Mouse (Mus musculus) cerebellum, adult 2 months (tissue): ENCODE data around the gene Olfr283.

Source experiments
- CTCF ChIP-seq: fragments of 200-500 bp; IDR thresholded peaks from 2 replicates; pipeline ENCODE4 v1.5.1; 2011; ENCODE audit warnings: low read depth, mild to moderate bottlenecking, control low read depth, low read length, moderate library complexity, borderline replicate concordance; ENCODE audit not compliant: insufficient read depth
- POLR2A ChIP-seq: fragments of 200-500 bp; IDR thresholded peaks from 2 replicates; pipeline ENCODE4 v1.6.1; 2011; ENCODE audit warnings: low read length, control low read depth, borderline replicate concordance; ENCODE audit not compliant: insufficient read depth

DNA sequence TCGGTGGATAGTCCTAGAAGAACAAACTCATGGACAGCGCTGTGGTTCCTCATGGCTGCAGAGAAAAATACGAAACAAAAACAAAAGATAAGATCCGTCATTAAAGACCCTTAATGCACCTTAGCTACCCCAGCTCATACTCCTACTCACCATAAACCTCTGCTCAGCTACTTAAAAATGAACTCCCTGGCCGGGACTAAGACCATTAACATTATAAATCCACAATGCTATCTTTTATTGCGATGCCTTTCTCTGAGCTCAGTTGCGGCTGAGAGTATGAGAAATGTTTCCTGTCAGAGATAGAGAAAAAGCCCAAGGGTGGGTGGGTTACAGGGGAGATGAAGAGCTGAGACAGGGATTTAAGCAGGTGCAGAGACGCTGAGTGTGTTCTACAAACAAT lies 39.9 kb downstream of the Olfr283 start, which contains the start of gene Olfr284:
- TF ChIP-seq POLR2A (no peak), CTCF (no peak)
